In the genomic region with DNA sequence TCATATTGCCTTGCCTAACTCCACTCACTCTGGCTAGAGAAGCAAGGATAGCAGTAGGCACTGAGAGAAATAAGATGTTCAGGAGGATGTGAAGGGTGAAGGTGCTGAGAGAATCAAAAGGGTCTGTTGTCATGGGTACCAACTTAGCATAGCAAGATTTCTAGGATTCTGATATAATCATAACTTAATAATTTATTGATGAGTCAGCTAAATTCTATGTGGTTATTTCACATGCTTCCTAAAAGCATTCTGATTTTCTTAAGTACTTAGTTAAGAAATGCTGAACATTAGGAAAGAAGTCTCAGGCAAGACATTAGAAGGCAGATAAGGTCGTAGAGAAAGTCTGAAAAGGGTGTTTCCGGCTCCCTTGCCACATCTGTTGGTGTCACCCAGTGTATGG, we compare ENCODE assay signal across 25 mouse cellular contexts. TPM values are rescaled to one million over a fixed set of nuclear protein-coding genes. Genes with fewer than 3 reads are reported as not detected.
DNase-seq lines count a peak whose midpoint lies in the region; ATAC-seq and TF ChIP-seq lines count a peak whose summit lies in the region.
"Had no signal": no experiment of that assay in that cellular context is flagged by ENCODE, and none has a peak within 500 bp of the region (broad histone marks: within the 10 kb centered on the region; RNA-seq: fewer than 3 reads in every experiment).

No protein-coding gene starts in this region.

- no peak overlapping the region for H3K4me2 ChIP-seq in CH12.LX (ENCODE audit: insufficient read depth, low read depth, poor library complexity, severe bottlenecking)
- H3K4me2 ChIP-seq in forebrain, embryonic 16.5 days (ENCODE audit: low read length), result no peak overlapping the region
- H3K4me2 ChIP-seq in hindbrain, embryonic 12.5 days (replicated peaks), result no peak overlapping the region

- H3K9me3 ChIP-seq in CH12.LX (replicated peaks; ENCODE audit: low read length) (no peaks in the 10 kb centered on the region), ES-E14 (ENCODE audit: control insufficient read depth, insufficient read depth, low read depth, low read length) (no peaks in the 10 kb centered on the region), MEL (replicated peaks; ENCODE audit: insufficient read depth, low read length) (no peaks in the 10 kb centered on the region)
- no peaks in the 10 kb centered on the region for H3K9me3 ChIP-seq in forebrain, embryonic 16.5 days (ENCODE audit: control insufficient read depth, low read length)
- no peaks in the 10 kb centered on the region for H3K9me3 ChIP-seq in hindbrain, embryonic 12.5 days (replicated peaks)
- H3K9me3 ChIP-seq: G1E had no signal

- H3K9ac ChIP-seq in CH12.LX (ENCODE audit: insufficient read depth, low read depth) (no peak overlapping the region), ES-E14 (ENCODE audit: insufficient read depth, low read depth, low read length, poor library complexity, severe bottlenecking) (no peak overlapping the region), MEL (ENCODE audit: control insufficient read depth, low read depth, low read length, poor library complexity, severe bottlenecking) (no peak overlapping the region)
- H3K9ac ChIP-seq in forebrain, embryonic 16.5 days (replicated peaks; ENCODE audit: low read depth, low read length), result no peak overlapping the region
- no peak overlapping the region for H3K9ac ChIP-seq in hindbrain, embryonic 12.5 days

- 91% methylated on average over 2 of the region's 2 CpGs for WGBS in forebrain, embryonic 16.5 days
- WGBS in hindbrain, embryonic 12.5 days, result 75% methylated on average over 2 of the region's 2 CpGs

- H3K4me3 ChIP-seq in CH12.LX (replicated peaks in 1 of 3; ENCODE audit: low read depth in 2 of 3, low read length in 2 of 3, poor library complexity in 1 of 3) (no peak overlapping the region), ES-E14 (ENCODE audit: insufficient read depth in 1 of 2, low read depth in 1 of 2, low read length in 2 of 2, poor library complexity in 1 of 2, severe bottlenecking in 1 of 2) (no peak overlapping the region), MEL (ENCODE audit: control insufficient read depth in 1 of 2, insufficient read depth in 1 of 2, low read depth in 2 of 2, low read length in 2 of 2) (no peak overlapping the region)
- no peak overlapping the region for H3K4me3 ChIP-seq in forebrain, embryonic 16.5 days (replicated peaks; ENCODE audit: low read length)
- no peak overlapping the region for H3K4me3 ChIP-seq in hindbrain, embryonic 12.5 days

- peaks cover 3 to 16% of the 10 kb centered on the region in 2 experiments for H3K4me1 ChIP-seq in CH12.LX (ENCODE audit: control insufficient read depth in 1 of 2, insufficient read depth in 2 of 2)
- no peaks in the 10 kb centered on the region for H3K4me1 ChIP-seq in ES-E14 (ENCODE audit: control insufficient read depth in 2 of 2, insufficient read depth in 2 of 2, low read length in 2 of 2, poor library complexity in 1 of 2)
- H3K4me1 ChIP-seq in MEL (ENCODE audit: control insufficient read depth in 1 of 2, insufficient read depth in 2 of 2, low read length in 2 of 2), result peaks cover 0 to 6% of the 10 kb centered on the region in 2 experiments; a peak in 2 of 4 replicates
- H3K4me1 ChIP-seq in forebrain, embryonic 16.5 days (replicated peaks; ENCODE audit: control insufficient read depth, insufficient read depth, low read length), result no peaks in the 10 kb centered on the region
- H3K4me1 ChIP-seq in hindbrain, embryonic 12.5 days, result no peaks in the 10 kb centered on the region

- in situ Hi-C loops in CH12.LX (cut with MboI; ENCODE audit: low pct_ligation_motif_present, low pct_unique_long_range_greater_than_20kb, low sequenced_read_pairs) (loop anchor here (25.0 kb wide), 1 partner anchor 616 kb away; a partner anchor contains a TSS), ES-E14 (cut with MboI; ENCODE audit: low sequenced_read_pairs in 2 of 2, unreplicated experiment in 2 of 2) (no loop called here)

- H3K27me3 ChIP-seq in CH12.LX (replicated peaks), result no peaks in the 10 kb centered on the region
- no peaks in the 10 kb centered on the region for H3K27me3 ChIP-seq in MEL (ENCODE audit: control insufficient read depth in 1 of 2, insufficient read depth in 2 of 2, low read length in 2 of 2)
- no peaks in the 10 kb centered on the region for H3K27me3 ChIP-seq in forebrain, embryonic 16.5 days (replicated peaks; ENCODE audit: control insufficient read depth, insufficient read depth, low read length)
- no peaks in the 10 kb centered on the region for H3K27me3 ChIP-seq in hindbrain, embryonic 12.5 days
- H3K27me3 ChIP-seq: Patski had no signal

- TF ChIP-seq RAD21 in CH12.LX (IDR thresholded peaks at IDR 0.05; ENCODE audit: low read depth, low read length), result no peak
- TF ChIP-seq RAD21 in MEL (IDR thresholded peaks at IDR 0.05; ENCODE audit: low read depth, low read length), result no peak

- no peak for ATAC-seq in forebrain, embryonic 16.5 days
- no peak for ATAC-seq in cerebellum, adult (ENCODE audit: insufficient number of reproducible peaks, low FRiP score, low TSS enrichment)
- ATAC-seq in hindbrain, embryonic 12.5 days (ENCODE audit: low FRiP score), result no peak
- ATAC-seq: activated CD4-positive, CD25-positive, alpha-beta regulatory T cell, adult 4 months; CD4-positive, CD25-positive, alpha-beta regulatory T cell, adult 4 months; Patski had no signal

- H3K36me3 ChIP-seq in CH12.LX (replicated peaks in 1 of 2; ENCODE audit: control insufficient read depth in 1 of 2, insufficient read depth in 1 of 2, low read length in 1 of 2) (peaks cover 39 to 89% of the 10 kb centered on the region in 2 experiments), ES-E14 (ENCODE audit: control insufficient read depth, insufficient read depth, low read length, poor library complexity, severe bottlenecking) (peaks cover 24% of the 10 kb centered on the region), MEL (ENCODE audit: control insufficient read depth in 1 of 2, insufficient read depth in 2 of 2, low read length in 2 of 2) (peaks cover 0 to 32% of the 10 kb centered on the region in 2 experiments; a peak in 2 of 4 replicates)
- peaks cover 9% of the 10 kb centered on the region; the same call in 1 of the 2 replicates for H3K36me3 ChIP-seq in forebrain, embryonic 16.5 days (ENCODE audit: control insufficient read depth, insufficient read depth)
- H3K36me3 ChIP-seq in hindbrain, embryonic 12.5 days, result peaks cover 31% of the 10 kb centered on the region

- dilution Hi-C loops in CH12.LX (cut with MboI; ENCODE audit: extremely low pct_ligation_motif_present, extremely low pct_unique_long_range_greater_than_20kb, low sequenced_read_pairs), result no loop called here

- TF ChIP-seq CTCF in CH12.LX (conservative IDR thresholded peaks at IDR 0.05 in 1 of 2, IDR thresholded peaks at IDR 0.05 in 1 of 2; ENCODE audit: low read depth in 2 of 2, low read length in 2 of 2), result no peak
- TF ChIP-seq CTCF in MEL (IDR thresholded peaks at IDR 0.05 in 2 of 3, conservative IDR thresholded peaks at IDR 0.05 in 1 of 3; ENCODE audit: control insufficient read depth in 1 of 3, insufficient read depth in 1 of 3, low read depth in 2 of 3, low read length in 3 of 3, poor library complexity in 1 of 3, severe bottlenecking in 1 of 3), result no peak

- H3K27ac ChIP-seq in CH12.LX (ENCODE audit: insufficient read depth, low read depth), result no peak overlapping the region
- no peak overlapping the region for H3K27ac ChIP-seq in ES-E14 (ENCODE audit: insufficient read depth, low read depth, low read length, poor library complexity, severe bottlenecking)
- no peak overlapping the region for H3K27ac ChIP-seq in MEL (ENCODE audit: control insufficient read depth, low read depth, low read length)
- no peak overlapping the region for H3K27ac ChIP-seq in forebrain, embryonic 16.5 days (ENCODE audit: low read length)
- H3K27ac ChIP-seq in hindbrain, embryonic 12.5 days, result no peak overlapping the region

- H3K79me2 ChIP-seq in CH12.LX (replicated peaks; ENCODE audit: control insufficient read depth, extremely low read depth, insufficient read depth, poor library complexity, severe bottlenecking), result no peaks in the 10 kb centered on the region
- no peaks in the 10 kb centered on the region for H3K79me2 ChIP-seq in MEL (ENCODE audit: control insufficient read depth, insufficient read depth, low read length, poor library complexity)

- TF ChIP-seq EP300 in CH12.LX (IDR thresholded peaks at IDR 0.05; ENCODE audit: low read length) (no peak), MEL (IDR thresholded peaks at IDR 0.05; ENCODE audit: low read depth in 1 of 2, low read length in 2 of 2) (no peak)

- peak; percentile 25 for DNase-seq in heart, adult 11 months
- no peak for DNase-seq in heart, adult 9 months (ENCODE audit: low spot score in 2 of 2)
- no peak for DNase-seq in CH12.LX (ENCODE audit: extremely low read depth)
- DNase-seq in ES-E14 (ENCODE audit: low read depth, low spot score), result no peak
- no peak for DNase-seq in MEL (ENCODE audit: low read depth, low spot score)
- DNase-seq: adrenal gland, adult 2 months; adrenal gland, adult 8-10 months; adrenal gland, postnatal 10 days; adrenal gland, postnatal 14 days; adrenal gland, postnatal 25 days; adrenal gland, postnatal 36 days; B cell, adult 2 months; cerebellum, adult 11 months; cerebellum, adult 11-12 months; cerebellum, adult 18-20 months; cerebellum, adult 2 months; cerebellum, adult 8-10 months; cerebellum, adult 9-10 months had no signal

- TF ChIP-seq POLR2A in CH12.LX (IDR thresholded peaks at IDR 0.05; ENCODE audit: low read depth, low read length) (no peak), MEL (IDR thresholded peaks at IDR 0.05; ENCODE audit: control insufficient read depth in 1 of 2, insufficient read depth in 1 of 2, low read depth in 1 of 2, low read length in 2 of 2, poor library complexity in 1 of 2) (no peak)

TF ChIP-seq in CH12.LX, 34 proteins besides CTCF, POLR2A, EP300 and RAD21 (continues in another document):
- no peak for TF ChIP-seq NELFE (IDR thresholded peaks at IDR 0.05; ENCODE audit: low read depth, low read length)
- TF ChIP-seq TBP (conservative IDR thresholded peaks at IDR 0.05; ENCODE audit: low read depth, low read length), result no peak

TF ChIP-seq in ES-E14, 5 proteins besides CTCF, POLR2A, EP300 and RAD21 (continues in another document):
- no peak for TF ChIP-seq CHD2 (IDR thresholded peaks at IDR 0.05; ENCODE audit: low read depth, low read length)
- peak; percentile 97 for TF ChIP-seq MAFK (IDR thresholded peaks at IDR 0.05; ENCODE audit: insufficient read depth, low read depth, low read length)

TF ChIP-seq in MEL, 35 proteins besides CTCF, POLR2A, EP300 and RAD21 (continues in another document):
- TF ChIP-seq MYB (IDR thresholded peaks at IDR 0.05; ENCODE audit: low read depth, low read length) (no peak), JUND (IDR thresholded peaks at IDR 0.05; ENCODE audit: low read depth, low read length) (no peak)

RNA-seq across cellular contexts. Expression of a gene that starts 53.3 kb away (rescaled TPM):
- total RNA-seq in CH12.LX (2012; rRNA removed) (43.4 and 76.6 TPM in 2 replicates), CH12.LX (2014; rRNA removed) (106 and 107 TPM in 2 replicates), ES-E14 (2012; rRNA removed) (38.2 and 41.5 TPM in 2 replicates), MEL (2012; rRNA removed) (27.3 and 43.0 TPM in 2 replicates)
- polyA plus RNA-seq in CH12.LX (2012; ENCODE audit: insufficient read length, low read depth) (174 and 204 TPM in 2 replicates), MEL (2012; ENCODE audit: insufficient read depth in 1 of 2, insufficient read length in 2 of 2, low read depth in 1 of 2, low replicate concordance in 2 of 2, missing spikeins in 1 of 2) (10 to 100 TPM in 1 of 2 experiments, not detected in 1; 76.4 TPM)
- polyA plus RNA-seq in forebrain, embryonic 16.5 days (2015; fragmentation: Nextera tagmentation; extraction: Ambion mirVana), result 19.3 and 20.4 TPM in 2 replicates
- 38.1 and 43.2 TPM in 2 replicates for polyA plus RNA-seq in hindbrain, embryonic 12.5 days (2016; fragmentation: Nextera tagmentation; extraction: Ambion mirVana)
